ENCODE assay signal across 8 mouse cellular contexts in the genomic region with DNA sequence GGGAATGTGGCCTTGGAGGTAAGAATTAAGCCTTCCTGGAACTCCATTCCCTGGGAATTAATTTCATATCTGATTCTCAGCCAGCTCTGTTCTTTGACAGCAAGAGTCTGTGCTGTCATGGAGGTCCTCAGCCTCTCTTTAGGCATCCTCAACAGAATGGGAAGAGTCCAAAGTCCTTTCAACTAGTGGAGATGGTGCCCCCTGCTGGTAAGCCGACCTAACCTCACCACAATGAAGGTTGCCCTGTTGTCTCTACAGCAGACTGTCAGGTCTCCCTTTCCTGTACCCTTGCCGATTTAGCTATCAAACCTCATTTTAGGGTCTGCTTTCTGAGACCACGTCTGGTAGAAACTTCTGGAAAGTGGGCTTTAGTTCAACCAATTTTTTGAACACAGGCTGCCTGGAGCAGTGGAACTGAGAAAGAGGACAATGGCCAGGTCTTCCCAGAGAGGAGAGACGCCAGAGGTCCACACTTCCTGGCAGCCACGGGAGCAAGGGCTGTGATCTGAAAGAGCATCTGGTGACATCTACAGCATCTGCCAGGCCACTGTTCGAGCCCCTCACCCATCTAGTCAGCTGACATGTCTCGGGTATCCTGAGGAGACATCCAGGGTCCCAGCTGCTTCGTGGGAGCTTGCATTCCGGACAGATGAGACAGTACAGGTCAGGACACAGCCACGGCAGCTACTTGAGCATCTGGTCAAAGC. TPM values are rescaled to one million over a fixed set of nuclear protein-coding genes. Genes with fewer than 3 reads are reported as not detected.
A peak's percentile ranks its signal among the peaks of the same experiment; 100 is the strongest.
DNase-seq lines count a peak whose midpoint lies in the region; ATAC-seq and TF ChIP-seq lines count a peak whose summit lies in the region.

No protein-coding gene starts in this region.

- H3K4me3 ChIP-seq in ES-E14 (ENCODE audit: insufficient read depth in 1 of 2, low read depth in 1 of 2, low read length in 2 of 2, poor library complexity in 1 of 2, severe bottlenecking in 1 of 2), result no peak overlapping the region
- no peak overlapping the region for H3K4me3 ChIP-seq in forebrain, embryonic 13.5 days
- no peak overlapping the region for H3K4me3 ChIP-seq in lung, adult 2 months (replicated peaks; ENCODE audit: extremely low read depth, low read depth, low read length)

- intact Hi-C loops in heart, postnatal 36 days (cut with DNase I), result loop anchor here (1.0 to 10.0 kb wide), 4 partner anchors 55 to 559 kb away; a partner anchor contains a TSS

- no peak overlapping the region for H3K9ac ChIP-seq in ES-E14 (ENCODE audit: insufficient read depth, low read depth, low read length, poor library complexity, severe bottlenecking)
- no peak overlapping the region for H3K9ac ChIP-seq in forebrain, embryonic 13.5 days

- in situ Hi-C loops in ES-E14 (cut with MboI; ENCODE audit: low sequenced_read_pairs in 2 of 2, unreplicated experiment in 2 of 2), result no loop called here

- H3K27me3 ChIP-seq in forebrain, embryonic 13.5 days, result no peaks in the 10 kb centered on the region

- H3K4me2 ChIP-seq in forebrain, embryonic 13.5 days, result no peak overlapping the region

- no peaks in the 10 kb centered on the region for H3K4me1 ChIP-seq in ES-E14 (ENCODE audit: control insufficient read depth in 2 of 2, insufficient read depth in 2 of 2, low read length in 2 of 2, poor library complexity in 1 of 2)
- no peaks in the 10 kb centered on the region for H3K4me1 ChIP-seq in forebrain, embryonic 13.5 days
- peaks cover 5% of the 10 kb centered on the region; the same call in 1 of the 2 replicates for H3K4me1 ChIP-seq in lung, adult 2 months (ENCODE audit: control insufficient read depth, insufficient read depth, low read length)

- no peak overlapping the region for H3K27ac ChIP-seq in ES-E14 (ENCODE audit: insufficient read depth, low read depth, low read length, poor library complexity, severe bottlenecking)
- H3K27ac ChIP-seq in forebrain, embryonic 13.5 days, result no peak overlapping the region

- no peak for TF ChIP-seq POLR2A in lung, adult 2 months (IDR thresholded peaks at IDR 0.05; ENCODE audit: borderline replicate concordance, extremely low read depth, low read depth, low read length)

- DNase-seq in ES-E14 (ENCODE audit: low read depth, low spot score), result peak; percentile 64
- DNase-seq in c-Kit-negative CD71-positive TER-119-positive erythroid progenitor cells, embryonic 14.5 days (ENCODE audit: low read depth, low spot score), result peak; percentile 46
- peak; percentile 86 to 94 for DNase-seq in heart, postnatal 36 days
- peak; percentile 35 to 82 for DNase-seq in layer of hippocampus, adult 8-10 months (ENCODE audit: low spot score in 2 of 2)
- DNase-seq in lung, adult 2 months, result peak; percentile 83
- DNase-seq in retina, embryonic 14.5 days (ENCODE audit: low spot score), result peak; percentile 89
- peak; percentile 85 for DNase-seq in thymus, postnatal 14 days

- H3K36me3 ChIP-seq in ES-E14 (ENCODE audit: control insufficient read depth, insufficient read depth, low read length, poor library complexity, severe bottlenecking), result no peaks in the 10 kb centered on the region
- H3K36me3 ChIP-seq in forebrain, embryonic 13.5 days (ENCODE audit: poor library complexity, severe bottlenecking), result no peaks in the 10 kb centered on the region

- TF ChIP-seq CTCF in lung, adult 2 months (IDR thresholded peaks at IDR 0.05; ENCODE audit: insufficient read depth, low read length), result peak; percentile 93

- peak; percentile 63; the same call in 1 of the 2 replicates for ATAC-seq in forebrain, embryonic 13.5 days

- H3K9me3 ChIP-seq in ES-E14 (ENCODE audit: control insufficient read depth, insufficient read depth, low read depth, low read length), result no peaks in the 10 kb centered on the region
- no peaks in the 10 kb centered on the region; the same call in 1 of the 2 replicates for H3K9me3 ChIP-seq in forebrain, embryonic 13.5 days (replicated peaks)

- WGBS in forebrain, embryonic 13.5 days, result 57% methylated on average over 10 of the region's 10 CpGs
- 34% methylated on average over 10 of the region's 10 CpGs for WGBS in lung, adult 2 months

TF ChIP-seq in ES-E14, 5 proteins besides CTCF, POLR2A, EP300 and RAD21:
- TF ChIP-seq MAFK (IDR thresholded peaks at IDR 0.05; ENCODE audit: insufficient read depth, low read depth, low read length) (no peak), ZC3H11A (IDR thresholded peaks at IDR 0.05; ENCODE audit: borderline replicate concordance, low read depth, low read length) (peak; percentile 47; the same call in 1 of the 2 replicates)

RNA-seq across cellular contexts. Expression of a gene that starts 11.0 kb away (rescaled TPM):
- 7.9 and 9.2 TPM in 2 replicates for total RNA-seq in ES-E14 (2012; rRNA removed)
- polyA plus RNA-seq in forebrain, embryonic 13.5 days (2015; fragmentation: Nextera tagmentation; extraction: Ambion mirVana), result 9.9 and 11.2 TPM in 2 replicates
- total RNA-seq in heart, postnatal 36 days (2021), result 1 to 10 TPM; 4.6 to 5.4 TPM
- total RNA-seq in layer of hippocampus, adult 8-10 months (2022), result 10 to 100 TPM; 13.3 to 14.6 (median 13.8) TPM
- polyA plus RNA-seq in lung, adult 2 months (2012; rRNA removed), result 16.1 and 20.2 TPM in 2 replicates

RNA-seq across cellular contexts. Expression of a gene that starts 24.3 kb away (rescaled TPM):
- total RNA-seq in ES-E14 (2012; rRNA removed), result 0.42 and 0.58 TPM in 2 replicates
- polyA plus RNA-seq in forebrain, embryonic 13.5 days (2015; fragmentation: Nextera tagmentation; extraction: Ambion mirVana), result 2.6 and 3.8 TPM in 2 replicates
- 10 to 100 TPM in 1 of 2 experiments, 1 to 10 TPM in 1; 7.9 to 13.5 TPM for total RNA-seq in heart, postnatal 36 days (2021)
- total RNA-seq in layer of hippocampus, adult 8-10 months (2022), result 10 to 100 TPM; 20.4 to 37.6 (median 30.4) TPM
- polyA plus RNA-seq in lung, adult 2 months (2012; rRNA removed), result 6.9 and 21.0 TPM in 2 replicates

RNA-seq across cellular contexts. Expression of a gene that starts 56.9 kb away (rescaled TPM):
- total RNA-seq in ES-E14 (2012; rRNA removed), result 10.3 and 12.2 TPM in 2 replicates
- polyA plus RNA-seq in forebrain, embryonic 13.5 days (2015; fragmentation: Nextera tagmentation; extraction: Ambion mirVana), result 11.0 and 12.0 TPM in 2 replicates
- total RNA-seq in heart, postnatal 36 days (2021), result 10 to 100 TPM; 17.0 to 21.0 TPM
- 10 to 100 TPM; 34.7 to 38.2 (median 36.4) TPM for total RNA-seq in layer of hippocampus, adult 8-10 months (2022)
- polyA plus RNA-seq in lung, adult 2 months (2012; rRNA removed), result 8.7 and 10.9 TPM in 2 replicates
